Mouse (Mus musculus) heart, postnatal 36 days (tissue): ENCODE results near the gene Svs1. TPM values are rescaled to one million over a fixed set of nuclear protein-coding genes. Genes with fewer than 3 reads are reported as not detected.

Experiments
- total RNA-seq, 2 experiments: library from RNA; stranded (reverse); gene quantifications; 2 replicates each; pipeline ENCODE4 v1.2.3; 2021

Gene Svs1
- total RNA-seq, 2 experiments from 2014 or later: not detected

Other genes with a start within 250 kb of the Svs1 start
- gene Gimap1, start 247.8 kb upstream of the Svs1 start, total RNA-seq: 10 to 100 TPM in 1 of 2 experiments, 1 to 10 TPM in 1; 8.1 to 11.8 TPM
- 1 to 10 TPM; 6.0 to 6.6 TPM for gene Gimap5, start 240.7 kb upstream of the Svs1 start, total RNA-seq
- gene Gimap3, start 216.0 kb upstream of the Svs1 start, total RNA-seq: under 1 TPM; 0.51 to 0.53 TPM
- gene Tmem176a, start 145.9 kb upstream of the Svs1 start, total RNA-seq: 10 to 100 TPM; 19.8 to 20.0 TPM
- gene Tmem176b, start 145.4 kb upstream of the Svs1 start, total RNA-seq: 10 to 100 TPM; 53.6 to 55.3 TPM
- not detected for gene Aoc1, start 114.0 kb upstream of the Svs1 start, total RNA-seq
- gene 1600015I10Rik, start 57.0 kb upstream of the Svs1 start, total RNA-seq: not detected
- gene Doxl2, start 11.9 kb upstream of the Svs1 start, total RNA-seq: not detected
- gene Gpnmb, start 49.7 kb downstream of the Svs1 start, total RNA-seq: under 1 TPM; 0.43 to 0.89 TPM
- 10 to 100 TPM; 40.9 to 42.7 TPM for gene Malsu1, start 86.9 kb downstream of the Svs1 start, total RNA-seq
- gene Igf2bp3, start 228.1 kb downstream of the Svs1 start, total RNA-seq: under 1 TPM; 0.19 to 0.22 TPM